Mouse (Mus musculus): ENCODE results near the gene Pkp3. TPM values are rescaled to one million over a fixed set of nuclear protein-coding genes. Genes with fewer than 3 reads are reported as not detected.
"Not testable (repeated sequence)": the region's sequence is repeated elsewhere in the genome, so short reads cannot be mapped to it uniquely, and the experiment has no call there.

Gene Pkp3
- total RNA-seq (2021): under 1 TPM in 1 of 2 experiments, not detected in 1; 0.55 TPM
- long read RNA-seq, experiment 1, partial matches to known transcripts: 0 of 2 reads
- long read RNA-seq, experiment 1, other reads (novel, unspliced or antisense): 1 of 2 reads
- long read RNA-seq, experiment 2: 0 reads

DNA sequence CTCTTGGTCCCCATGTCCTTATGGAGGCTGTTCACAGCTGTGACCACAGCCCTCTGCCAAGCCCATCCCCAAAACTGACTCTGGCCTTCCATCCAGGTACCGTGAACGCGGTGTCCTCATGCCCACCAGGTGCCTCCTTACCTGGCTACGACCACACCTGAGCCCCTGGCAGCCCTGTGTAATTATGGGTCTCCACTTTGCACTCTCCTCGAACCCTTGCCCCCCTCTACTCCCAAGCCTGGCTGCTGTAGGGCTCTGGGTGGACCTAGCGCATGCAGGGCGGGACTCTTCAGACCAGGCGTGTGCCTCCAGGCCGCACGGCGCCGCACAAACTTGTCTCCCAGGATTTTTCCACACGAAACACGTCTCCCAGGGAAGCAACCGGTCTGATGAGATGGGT lies at the start of gene Pkp3:
Gene Pkp3 (plus strand): TSS at position 378 of the 400 bp plus-strand sequence.
- intact Hi-C loops (cut with DNase I): no loop called here
- DNase-seq (ENCODE audit: low spot score in 2 of 2): no peak

DNA sequence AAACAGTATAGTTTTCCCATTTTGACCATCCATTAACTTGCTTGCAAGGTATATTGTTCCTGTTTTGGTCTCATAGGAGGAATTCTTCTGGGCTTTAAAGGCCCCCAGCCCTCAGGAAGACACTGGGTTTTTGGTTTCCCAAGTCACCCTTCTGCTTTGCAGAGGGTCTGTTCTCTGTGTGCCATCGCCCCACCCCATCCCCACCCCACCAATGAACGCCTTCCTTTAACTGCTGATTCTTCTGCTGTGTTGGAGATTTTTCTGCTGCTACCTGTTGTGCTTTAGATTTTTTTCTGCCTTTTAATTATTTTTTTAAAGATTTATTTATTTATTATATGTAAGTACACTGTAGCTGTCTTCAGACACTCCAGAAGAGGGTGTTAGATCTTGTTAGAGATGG lies 49.2 kb upstream of the Pkp3 start, which contains the start of gene Gm17387:
Gene Gm17387 (plus strand): TSS at position 301 of the 400 bp plus-strand sequence.
- no peak for DNase-seq (ENCODE audit: low spot score in 2 of 2)

DNA sequence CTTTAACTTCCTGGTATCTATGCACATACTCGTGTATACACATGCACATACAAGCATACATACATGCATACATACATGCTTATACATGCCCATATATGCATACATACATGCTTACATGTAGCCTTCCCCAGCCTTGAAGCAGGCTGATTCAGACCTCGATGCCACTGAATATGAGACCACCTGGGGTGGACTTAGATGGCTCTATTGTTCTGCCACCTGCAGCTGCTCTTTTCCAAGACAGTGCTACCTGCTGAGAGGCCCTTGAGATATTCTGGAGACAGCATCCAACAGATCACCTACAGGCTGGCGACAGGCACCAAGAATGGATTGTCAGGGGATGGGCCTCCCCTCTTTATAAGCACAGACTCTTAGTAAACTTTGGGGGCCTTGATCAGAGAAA lies 47.6 kb upstream of the Pkp3 start:
- DNase-seq (ENCODE audit: low spot score in 2 of 2): no peak
- intact Hi-C loops (cut with DNase I): no loop called here

More for the DNA sequence above, 49.2 kb upstream of the Pkp3 start, which contains the start of gene Gm17387:
- intact Hi-C loops (cut with DNase I): no loop called here

DNA sequence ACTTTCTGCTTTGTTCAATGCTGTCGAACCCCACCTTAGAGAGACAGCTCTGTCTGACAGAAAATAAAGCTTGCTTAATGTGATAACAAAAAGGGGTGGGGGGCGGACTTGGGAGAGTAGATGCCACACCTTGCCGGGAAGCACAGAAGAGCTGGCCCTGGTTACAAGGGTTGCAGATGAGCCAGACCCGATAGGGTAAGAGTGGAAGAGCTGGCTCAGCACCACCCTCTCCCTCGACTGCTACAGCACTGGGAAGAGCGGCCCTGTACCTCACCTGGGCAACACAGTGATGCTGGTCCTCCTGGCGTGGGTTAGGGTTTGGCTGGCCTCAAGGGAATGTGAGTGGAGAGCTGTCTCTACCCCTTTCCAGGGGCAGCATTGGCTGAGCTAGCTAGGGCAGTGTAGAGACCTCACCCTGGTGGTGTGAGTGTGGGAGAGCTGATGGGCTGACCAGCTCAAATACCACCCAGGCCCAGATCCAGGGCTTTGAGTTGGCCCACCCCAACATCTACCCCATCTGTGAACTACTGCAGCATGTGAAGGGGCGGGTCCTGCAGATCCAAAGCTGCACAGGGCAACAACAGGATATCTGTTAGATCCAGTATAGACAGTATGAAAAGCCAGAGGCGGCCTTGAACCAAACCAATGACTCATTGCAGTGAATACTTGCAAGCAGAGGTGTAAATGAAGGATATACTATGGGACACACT lies 45.4 kb upstream of the Pkp3 start:
- intact Hi-C loops (cut with DNase I): no loop called here
- no peak for DNase-seq (ENCODE audit: low spot score in 2 of 2)

DNA sequence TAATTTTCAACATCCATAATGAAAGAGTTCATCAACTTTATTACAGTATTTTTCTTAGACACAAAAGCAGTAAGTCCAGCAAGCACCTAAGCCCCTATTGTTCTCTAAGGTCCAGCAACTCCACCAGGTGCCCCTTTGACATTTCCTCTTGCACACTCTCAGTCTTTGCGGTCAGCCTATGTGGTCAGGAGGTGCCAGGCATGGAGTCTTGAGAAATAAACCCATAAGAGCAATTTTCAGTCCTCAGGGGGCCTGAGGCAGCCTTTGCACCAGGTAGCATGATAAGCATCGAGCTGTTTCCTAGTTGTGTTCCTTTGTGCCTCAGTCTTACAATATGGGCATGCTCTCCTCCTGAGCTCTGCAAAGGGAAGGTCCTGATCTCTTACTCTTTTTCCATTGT lies 41.4 kb upstream of the Pkp3 start:
- intact Hi-C loops (cut with DNase I): not testable (repeated sequence)

DNA sequence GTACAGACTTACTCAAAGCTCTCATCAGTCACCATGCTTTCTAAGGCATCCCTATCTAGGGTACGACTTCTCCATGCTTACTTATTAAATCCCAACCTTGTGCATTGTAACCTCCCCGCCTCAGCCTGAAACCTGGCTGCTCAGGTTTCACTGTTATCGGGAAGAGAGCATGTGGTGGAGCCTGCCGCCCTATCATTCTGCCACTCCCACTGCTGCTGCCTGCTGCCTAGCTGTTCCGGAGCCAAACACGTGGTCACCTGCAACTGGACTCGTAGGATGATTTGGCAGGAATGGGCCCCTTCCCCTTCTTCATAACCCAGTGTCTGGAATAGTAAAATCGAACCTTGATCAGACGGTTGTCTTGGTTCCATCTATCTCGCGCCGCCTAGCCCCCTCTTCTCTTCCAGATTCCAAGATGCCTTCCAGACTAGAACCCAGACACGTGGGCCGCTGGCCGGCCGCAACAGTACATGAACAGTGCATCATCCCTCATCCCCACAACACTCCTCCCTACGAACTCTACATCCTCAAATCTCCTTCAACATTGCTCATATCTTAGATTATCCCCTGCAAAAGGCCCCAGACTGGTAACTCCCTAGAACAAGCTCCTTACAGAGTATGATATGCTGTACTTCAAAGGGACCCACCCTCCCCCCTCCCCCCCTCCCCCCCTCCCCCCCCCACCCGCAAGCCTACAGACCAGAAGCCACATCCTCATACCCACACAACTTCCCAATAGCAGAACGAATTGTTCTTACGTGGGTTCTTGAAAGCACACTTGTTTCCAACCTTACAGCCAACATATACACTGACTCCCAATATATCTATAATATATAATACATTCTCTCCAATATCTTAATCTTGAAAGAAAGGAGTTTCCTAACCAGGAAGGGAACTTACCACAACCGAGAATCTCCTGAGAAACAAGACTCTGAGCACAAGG lies 39.7 kb upstream of the Pkp3 start:
- intact Hi-C loops (cut with DNase I): no loop called here
- no peak for DNase-seq (ENCODE audit: low spot score in 2 of 2)

More for the DNA sequence above, 41.4 kb upstream of the Pkp3 start:
- DNase-seq (ENCODE audit: low spot score in 2 of 2): not testable (repeated sequence)

DNA sequence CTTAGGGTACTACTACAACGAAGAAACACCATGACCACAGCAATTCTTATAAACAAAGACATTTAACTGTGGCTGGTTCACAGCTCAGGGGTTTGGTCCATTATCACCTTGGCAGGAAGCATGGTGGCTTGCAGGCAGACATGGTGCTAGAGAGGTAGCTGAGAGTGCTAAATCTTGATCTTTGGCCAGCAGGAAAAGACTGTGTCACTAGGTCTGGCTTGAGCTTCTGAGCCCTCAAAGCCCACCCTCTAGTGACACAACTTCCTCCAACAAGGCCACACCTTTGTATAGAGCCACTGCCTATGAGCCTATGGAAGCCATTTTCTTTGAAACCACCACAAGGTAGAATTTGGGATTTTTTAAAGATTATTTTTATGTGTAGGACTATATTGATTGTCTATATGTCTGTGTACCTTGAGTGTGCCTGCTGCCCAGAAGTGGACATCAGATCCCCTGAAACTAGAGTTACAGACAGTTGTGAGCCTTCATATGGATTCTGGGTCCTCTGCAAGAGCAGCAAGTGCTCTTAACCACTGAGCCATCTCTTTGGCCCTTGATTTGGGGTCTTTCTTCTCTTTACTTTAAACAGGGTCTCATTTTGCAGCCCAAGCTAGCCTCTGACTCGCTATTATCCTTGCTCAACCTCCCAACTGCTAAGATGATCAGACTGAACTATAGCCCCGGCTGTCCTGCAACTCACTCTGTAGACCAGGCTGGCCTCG lies 38.5 kb upstream of the Pkp3 start:
- no peak for DNase-seq (ENCODE audit: low spot score in 2 of 2)
- intact Hi-C loops (cut with DNase I): no loop called here

DNA sequence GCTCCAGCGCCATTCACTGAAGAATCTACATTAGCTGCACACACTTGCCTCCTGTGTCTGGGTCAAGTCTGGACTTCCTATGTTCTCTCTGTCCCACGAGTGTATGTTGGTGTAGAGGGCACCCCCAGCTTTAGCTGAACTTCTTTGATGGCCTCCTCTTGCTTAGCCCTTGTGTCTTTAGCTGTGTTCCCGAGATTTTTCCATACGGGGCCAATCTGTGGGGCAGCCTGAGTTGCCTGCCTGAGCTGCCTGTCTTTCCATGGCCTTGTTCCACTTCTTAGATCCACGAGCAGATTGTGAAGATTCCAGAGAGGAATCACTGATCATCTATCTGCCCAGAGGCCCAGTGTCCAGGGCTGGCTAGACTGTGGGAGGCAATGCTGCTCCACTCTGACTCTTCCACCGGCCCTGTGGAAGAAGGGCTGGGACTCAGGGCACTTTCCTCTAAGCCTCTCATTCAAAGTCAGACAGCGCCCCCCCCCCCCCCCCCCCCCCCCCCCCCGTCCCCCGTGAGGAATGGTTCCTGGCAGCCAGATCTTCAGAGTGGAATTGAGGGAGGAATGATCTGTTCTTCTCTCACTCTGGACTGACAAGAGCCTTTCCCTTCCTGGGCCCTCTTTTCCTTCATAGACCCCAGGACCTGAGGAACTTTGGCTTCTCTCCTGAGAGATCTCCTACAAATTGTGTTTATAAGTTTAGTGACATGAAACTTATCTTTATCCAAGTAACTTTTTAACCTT lies 37.0 kb upstream of the Pkp3 start:
- DNase-seq (ENCODE audit: low spot score in 2 of 2): no peak
- intact Hi-C loops (cut with DNase I): no loop called here

DNA sequence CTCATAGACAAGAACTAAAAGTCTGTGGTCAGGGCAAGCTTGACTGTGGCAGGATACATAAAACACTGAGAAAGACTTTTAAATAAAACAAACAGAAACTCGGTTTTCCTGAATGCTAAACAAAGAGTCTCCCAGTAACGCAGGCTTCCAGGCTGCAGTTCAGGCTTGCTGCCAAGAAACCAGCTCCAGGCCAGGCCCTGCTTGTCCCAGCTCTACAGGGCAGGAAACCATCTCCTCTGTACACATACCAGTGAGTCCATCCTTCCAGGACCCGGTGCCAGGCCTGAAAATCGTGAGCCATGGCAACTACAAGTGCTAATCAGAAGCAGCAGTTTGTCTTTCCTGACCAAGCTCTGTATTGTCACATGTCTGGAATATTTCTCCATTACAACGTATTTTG lies 36.4 kb upstream of the Pkp3 start:
- intact Hi-C loops (cut with DNase I): no loop called here
- peak; percentile 42 to 46 for DNase-seq (ENCODE audit: low spot score in 2 of 2)

DNA sequence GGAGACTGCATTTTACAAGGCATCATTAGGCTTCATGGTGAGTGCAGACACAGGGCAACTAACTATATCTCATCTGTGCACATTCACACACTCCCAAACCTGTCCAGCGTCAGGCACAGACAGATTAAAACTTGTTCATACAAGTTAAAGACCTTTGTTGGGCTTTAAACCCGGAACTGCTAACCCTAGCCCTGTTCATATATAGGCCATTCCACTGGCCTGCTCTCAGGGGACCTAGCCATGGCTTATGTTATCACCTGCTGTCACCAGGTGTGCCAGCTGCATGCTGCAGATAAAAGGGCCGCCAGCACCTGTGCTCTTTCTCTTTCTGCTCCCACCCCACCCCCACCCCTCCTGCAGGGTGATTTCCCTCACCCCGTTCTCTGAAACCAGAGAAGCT lies 35.5 kb upstream of the Pkp3 start:
- intact Hi-C loops (cut with DNase I): no loop called here
- no peak for DNase-seq (ENCODE audit: low spot score in 2 of 2)

DNA sequence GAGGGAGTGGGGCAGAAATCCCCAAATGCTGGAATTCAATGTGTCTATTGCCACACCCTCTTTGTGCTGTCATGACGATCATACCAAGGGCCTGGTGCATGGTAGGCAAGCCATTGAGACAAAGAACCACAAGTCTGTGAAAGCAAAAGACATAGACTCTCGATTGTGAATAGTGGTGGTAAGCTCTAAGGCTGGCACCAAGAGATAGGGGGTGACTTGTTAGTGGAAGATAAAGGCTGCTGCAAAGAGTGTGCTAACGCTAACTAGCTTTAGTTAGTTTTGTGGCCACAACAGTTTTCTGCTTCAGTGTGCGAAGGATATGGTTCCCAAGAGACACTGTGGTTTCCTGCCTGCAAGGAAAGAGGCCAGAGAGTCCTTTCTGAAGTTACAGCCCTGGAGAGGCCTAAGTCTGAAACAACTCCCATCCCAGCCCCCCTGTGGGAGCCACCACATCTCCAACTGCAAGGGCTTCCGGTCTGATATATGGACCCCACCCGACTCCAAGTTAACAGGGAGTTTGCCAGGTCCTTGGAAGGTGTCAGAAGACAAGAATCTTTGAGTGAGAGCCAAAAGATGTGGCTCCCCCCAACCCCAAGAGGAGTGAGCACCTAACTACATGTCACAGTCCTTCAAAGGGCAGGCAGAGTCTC lies 31.0 kb upstream of the Pkp3 start:
- intact Hi-C loops (cut with DNase I): no loop called here
- DNase-seq (ENCODE audit: low spot score in 2 of 2): no peak

DNA sequence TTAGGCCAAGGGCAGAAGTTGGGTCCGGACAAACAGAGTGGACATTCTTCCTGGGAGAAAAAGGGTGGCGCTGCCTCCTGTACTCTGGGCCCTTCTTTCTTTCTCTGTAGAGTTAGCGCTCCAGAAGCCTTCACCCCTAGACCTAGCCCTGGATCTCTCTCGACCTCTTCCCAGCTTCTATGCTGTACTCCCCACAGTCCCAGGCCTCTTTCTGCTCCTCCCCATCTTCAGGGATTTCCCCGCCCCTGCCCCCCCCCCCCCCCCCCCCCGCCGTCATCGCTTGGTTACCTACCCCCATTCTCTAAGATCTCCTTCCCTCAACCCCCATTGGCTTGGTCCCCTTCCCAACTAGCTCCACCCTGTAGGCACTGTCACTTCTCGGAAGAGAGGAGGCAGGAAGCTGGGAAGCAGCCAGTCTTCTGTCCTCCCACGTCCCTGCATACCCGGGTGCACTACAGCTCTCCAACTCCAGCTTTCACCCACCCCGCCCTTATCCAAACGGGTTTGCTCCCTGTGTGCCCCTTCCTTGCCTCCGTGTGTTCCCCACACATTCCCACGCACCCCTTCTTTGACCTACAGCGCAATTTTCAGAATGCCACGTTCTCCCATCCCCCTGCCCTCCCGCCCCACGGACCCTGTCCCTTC lies 30.3 kb upstream of the Pkp3 start:
- peak; percentile 74 to 87 for DNase-seq (ENCODE audit: low spot score in 2 of 2)
- intact Hi-C loops (cut with DNase I): loop anchor here (1.0 to 2.0 kb wide), 4 partner anchors 39 to 203 kb away; partner anchors contain the start of gene Scgb1c1

DNA sequence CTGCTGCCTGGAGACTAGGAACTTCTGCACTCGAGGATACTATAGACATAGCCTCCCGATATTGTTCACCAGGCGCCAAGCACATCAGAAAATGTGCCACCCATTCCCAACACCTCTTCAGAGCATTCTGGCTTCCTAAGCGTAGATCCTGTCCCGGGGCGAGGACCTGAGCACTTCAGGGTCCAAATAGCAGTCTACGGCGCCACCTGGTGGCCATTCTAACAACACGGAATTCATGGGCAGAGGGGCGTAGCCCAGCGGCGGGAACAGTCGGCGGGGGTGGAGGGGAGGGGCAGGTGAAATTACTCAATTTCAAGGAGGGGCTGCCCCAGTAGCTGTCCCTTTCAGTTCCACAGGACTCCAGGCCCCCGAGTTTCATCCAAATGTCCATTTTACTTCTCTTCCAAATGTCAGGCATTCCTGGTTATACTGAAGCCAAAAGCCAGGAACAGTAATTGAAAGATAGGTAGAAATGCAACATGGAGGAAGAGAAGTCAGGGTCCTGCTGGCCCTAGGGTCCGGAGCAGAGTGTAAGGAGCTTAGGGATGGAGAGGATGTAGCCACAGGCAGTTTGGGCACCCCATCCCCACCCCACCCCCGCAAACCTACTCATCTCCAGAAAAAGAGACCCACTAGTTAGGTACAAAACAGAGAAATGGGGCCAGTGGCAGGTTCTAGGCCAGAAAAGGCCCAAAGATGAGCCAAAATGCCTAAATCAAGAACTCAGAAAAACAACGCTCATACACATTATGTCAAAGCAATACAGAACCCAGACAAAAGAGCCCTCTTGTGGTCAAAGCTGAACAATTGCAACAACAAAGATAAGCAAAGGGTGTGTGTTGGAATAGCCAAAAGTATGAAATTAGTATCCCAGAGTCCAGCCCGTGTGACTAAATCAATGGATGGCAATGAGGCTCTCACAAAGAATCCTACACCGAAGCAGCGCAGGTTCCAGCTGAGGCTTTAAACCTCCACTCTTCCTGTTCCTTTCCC lies 29.5 kb upstream of the Pkp3 start:
- peak; percentile 93 to 94 for DNase-seq (ENCODE audit: low spot score in 2 of 2)
- intact Hi-C loops (cut with DNase I): loop anchor here (1.0 to 2.0 kb wide), 4 partner anchors 40 to 204 kb away; partner anchors contain the start of gene Scgb1c1

DNA sequence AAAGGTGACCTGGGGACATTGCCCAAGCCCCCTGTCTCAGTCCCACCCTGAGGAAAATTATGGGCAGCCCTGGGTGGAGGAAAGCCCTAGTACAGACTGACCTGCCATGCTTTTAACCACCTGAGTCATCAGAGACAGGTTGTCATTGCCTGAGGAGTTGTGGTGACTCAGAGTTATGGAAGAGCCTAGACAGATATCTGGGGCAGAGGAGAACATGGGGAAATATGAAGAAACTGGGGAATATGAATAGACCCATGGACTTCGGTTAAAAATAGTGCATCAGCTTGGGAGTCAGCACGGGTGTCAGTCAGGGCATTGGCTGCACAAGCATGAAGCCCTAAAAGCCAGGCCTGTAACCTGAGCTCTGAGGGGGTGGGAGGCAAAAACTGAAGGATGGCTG lies 28.7 kb upstream of the Pkp3 start:
- no peak for DNase-seq (ENCODE audit: low spot score in 2 of 2)
- intact Hi-C loops (cut with DNase I): loop anchor here (2.0 kb wide), 3 partner anchors 41 to 205 kb away; partner anchors contain the start of gene Scgb1c1

DNA sequence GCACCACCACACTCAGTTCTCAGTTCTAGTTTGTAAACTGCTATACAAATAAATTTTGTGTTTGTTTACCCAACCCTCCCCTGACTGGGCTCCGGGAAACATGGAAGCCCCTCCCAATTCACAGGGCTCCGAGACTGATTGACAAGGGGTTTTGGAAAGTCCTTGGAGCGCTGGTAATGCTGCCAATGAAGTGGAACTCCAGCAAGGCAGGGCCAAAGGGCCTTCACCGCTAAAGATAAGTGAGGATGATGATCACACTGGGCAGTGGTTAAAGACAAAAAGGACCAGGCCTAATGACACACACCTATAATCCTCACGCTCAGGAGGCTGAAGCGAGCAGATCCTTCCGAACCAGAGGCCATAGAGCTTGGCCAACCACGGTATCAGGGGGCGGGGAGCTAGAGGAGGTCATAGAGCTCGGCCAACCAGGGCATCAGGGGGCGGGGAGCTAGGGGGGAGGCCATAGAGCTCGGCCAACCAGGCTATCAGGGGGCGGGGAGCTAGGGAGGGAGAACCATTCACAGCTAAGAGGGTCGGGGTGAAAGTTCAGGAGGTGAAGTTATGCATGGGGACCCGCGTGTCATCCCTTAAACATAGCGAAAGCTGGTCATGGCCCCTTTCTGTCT lies 26.8 kb upstream of the Pkp3 start:
- DNase-seq (ENCODE audit: low spot score in 2 of 2): no peak
- intact Hi-C loops (cut with DNase I): no loop called here

DNA sequence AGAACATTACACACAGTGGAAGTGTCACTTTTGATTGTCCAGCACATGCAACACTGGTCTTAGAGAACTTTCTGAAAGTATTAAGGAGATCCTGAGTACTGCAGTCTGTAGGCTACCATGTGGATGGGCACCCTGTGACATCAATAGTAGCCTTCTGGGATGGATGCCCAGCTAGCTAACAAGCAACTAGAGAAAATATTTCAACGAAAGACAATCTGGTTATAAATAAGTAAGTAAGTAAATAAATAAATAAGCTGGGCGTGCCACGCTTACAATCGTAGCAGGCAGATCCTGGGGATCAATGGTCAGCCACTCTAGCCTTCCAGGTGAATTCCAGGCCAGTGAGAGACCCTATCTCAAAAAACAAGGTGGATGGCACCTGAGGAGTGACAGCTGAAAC lies 26.0 kb upstream of the Pkp3 start:
- DNase-seq (ENCODE audit: low spot score in 2 of 2): no peak
- intact Hi-C loops (cut with DNase I): no loop called here
